Mouse (Mus musculus) kidney, adult 18-20 months (tissue): ENCODE measurements at regions not wholly inside any gene's neighbourhood (a gene's known extent, or its start where the extent isn't known, plus 50 kb on each side); places are given as distances from the start of the nearest gene placed in this dataset.
A peak's percentile ranks its signal among the peaks of the same experiment; 100 is the strongest.

Experiments used
- DNase-seq: peaks from one replicate; pipeline ENCODE4 v3.0.0; 2021

GRCm38 (mm10) chr17:67569865-67570264 is 62.7 kb downstream of the Lrrc30 start:
- no peak for DNase-seq

- peak; percentile 21 for DNase-seq
Measured at GRCm38 (mm10) chr17:67566216-67566615, 66.3 kb downstream of the Lrrc30 start.

GRCm38 (mm10) chr17:67565746-67566145 is 66.8 kb downstream of the Lrrc30 start:
- no peak for DNase-seq

- DNase-seq = peak; percentile 32
Measured at GRCm38 (mm10) chr17:67564845-67565244, 67.7 kb downstream of the Lrrc30 start.

- no peak for DNase-seq
Measured at GRCm38 (mm10) chr17:67563036-67563435, 69.5 kb downstream of the Lrrc30 start.

GRCm38 (mm10) chr17:67561802-67562201 is 70.7 kb downstream of the Lrrc30 start:
- DNase-seq = peak; percentile 23

GRCm38 (mm10) chr17:67557351-67557870 is 75.1 kb downstream of the Lrrc30 start:
- no peak for DNase-seq

GRCm38 (mm10) chr17:67552581-67553139 is 79.9 kb downstream of the Lrrc30 start:
- no peak for DNase-seq

GRCm38 (mm10) chr17:67548966-67549700 is 83.4 kb downstream of the Lrrc30 start:
- no peak for DNase-seq

GRCm38 (mm10) chr17:67544410-67544809 is 88.1 kb downstream of the Lrrc30 start:
- no peak for DNase-seq

GRCm38 (mm10) chr17:67532331-67532730 is 100.2 kb downstream of the Lrrc30 start:
- no peak for DNase-seq

- DNase-seq = no peak
Measured at GRCm38 (mm10) chr17:67520848-67521411, 111.6 kb downstream of the Lrrc30 start.

- DNase-seq = no peak
Measured at GRCm38 (mm10) chr17:67515601-67516147, 116.8 kb downstream of the Lrrc30 start.

GRCm38 (mm10) chr17:67514387-67515241 is 117.9 kb downstream of the Lrrc30 start:
- no peak for DNase-seq

- peak; percentile 59 for DNase-seq
Measured at GRCm38 (mm10) chr17:67512699-67513450, 119.6 kb downstream of the Lrrc30 start.

- DNase-seq = no peak
Measured at GRCm38 (mm10) chr17:67512008-67512407, 120.5 kb downstream of the Lrrc30 start.

GRCm38 (mm10) chr17:67509921-67510320 is 122.6 kb downstream of the Lrrc30 start:
- DNase-seq = no peak

- no peak for DNase-seq
Measured at GRCm38 (mm10) chr17:67509091-67509618, 123.4 kb downstream of the Lrrc30 start.

- no peak for DNase-seq
Measured at GRCm38 (mm10) chr17:67508353-67508752, 124.2 kb downstream of the Lrrc30 start.

- DNase-seq = no peak
Measured at GRCm38 (mm10) chr17:67506466-67506865, 126.1 kb downstream of the Lrrc30 start.

GRCm38 (mm10) chr17:67504502-67505033 is 128.0 kb downstream of the Lrrc30 start:
- no peak for DNase-seq
